Mouse (Mus musculus): ENCODE measurements around the gene Wasl.

DNA sequence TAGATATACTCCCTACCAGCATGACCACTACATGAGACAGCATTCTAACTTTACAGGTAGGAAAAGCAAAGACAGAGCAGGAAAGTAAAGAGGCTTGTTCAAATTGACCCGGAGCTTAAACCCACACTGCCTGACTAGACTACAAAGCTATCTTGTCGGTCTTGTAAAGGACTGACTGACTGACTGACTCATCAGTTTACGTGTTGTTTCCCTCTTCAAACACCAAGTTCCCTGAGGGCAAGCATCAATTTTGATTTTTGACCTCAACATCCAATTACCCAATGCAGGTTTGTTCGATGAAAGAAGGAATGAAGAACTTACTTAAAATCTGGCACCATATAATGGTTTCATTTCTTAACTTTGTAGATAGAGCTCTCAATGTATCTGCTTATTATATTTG lies 2.9 kb downstream of the Wasl start:
- TF ChIP-seq CTCF (IDR thresholded peaks at IDR 0.05; ENCODE audit: extremely low read depth, insufficient read length, insufficient replicate concordance, low read depth, low read length) = no peak
- no peak for TF ChIP-seq POLR2A (IDR thresholded peaks at IDR 0.05; ENCODE audit: low read depth, low read length)

Data from small intestine, adult 2 months (tissue).